Mouse (Mus musculus): ENCODE data around the gene Nhsl2. TPM values are rescaled to one million over a fixed set of nuclear protein-coding genes. Genes with fewer than 3 reads are reported as not detected.

Nhsl2 gene
- polyA plus RNA-seq, 1 experiment from 2014 or later: 3.4 TPM

DNA sequence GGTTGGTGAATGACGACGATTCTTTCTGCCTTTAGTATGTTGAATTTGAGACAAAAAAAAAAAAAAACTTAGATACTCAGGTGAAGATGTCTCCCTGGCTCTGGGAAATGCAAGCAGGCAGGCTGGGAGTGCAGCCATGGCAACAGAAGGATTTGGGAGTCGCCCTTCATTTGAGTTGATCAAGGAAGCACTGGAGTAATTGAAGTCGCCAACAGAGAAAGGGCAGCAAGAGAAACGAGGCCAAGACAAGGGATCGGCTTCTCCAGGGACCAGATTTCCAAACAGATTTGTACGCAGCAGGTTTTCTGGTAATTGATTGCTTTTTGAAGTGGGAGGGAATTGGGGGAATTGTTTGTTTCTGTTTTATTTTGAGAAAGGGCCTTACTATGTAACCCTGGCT, 192.4 kb downstream of the Nhsl2 start:
- H3K4me2 ChIP-seq (replicated peaks; ENCODE audit: low read depth, low read length): no peak overlapping the region
- no peaks in the 10 kb centered on the region for H3K36me3 ChIP-seq (ENCODE audit: insufficient read depth, low read length)
- DNase-seq (ENCODE audit: low spot score): no peak
- no peak overlapping the region for H3K4me3 ChIP-seq (ENCODE audit: low read depth, low read length)
- no peak overlapping the region for H3K27ac ChIP-seq (ENCODE audit: low read length)
- H3K9ac ChIP-seq (replicated peaks; ENCODE audit: low read depth): no peak overlapping the region
- 70% methylated on average over 7 of the region's 7 CpGs for WGBS
- TF ChIP-seq EP300 (IDR thresholded peaks at IDR 0.05): no peak
- TF ChIP-seq CTCF (IDR thresholded peaks at IDR 0.05): no peak
- no peaks in the 10 kb centered on the region for H3K9me3 ChIP-seq (ENCODE audit: low read length)
- no peak for ATAC-seq
- no peaks in the 10 kb centered on the region for H3K27me3 ChIP-seq (replicated peaks; ENCODE audit: insufficient read depth, low read length)
- H3K4me1 ChIP-seq (ENCODE audit: insufficient read depth, low read depth, low read length): no peaks in the 10 kb centered on the region

DNA sequence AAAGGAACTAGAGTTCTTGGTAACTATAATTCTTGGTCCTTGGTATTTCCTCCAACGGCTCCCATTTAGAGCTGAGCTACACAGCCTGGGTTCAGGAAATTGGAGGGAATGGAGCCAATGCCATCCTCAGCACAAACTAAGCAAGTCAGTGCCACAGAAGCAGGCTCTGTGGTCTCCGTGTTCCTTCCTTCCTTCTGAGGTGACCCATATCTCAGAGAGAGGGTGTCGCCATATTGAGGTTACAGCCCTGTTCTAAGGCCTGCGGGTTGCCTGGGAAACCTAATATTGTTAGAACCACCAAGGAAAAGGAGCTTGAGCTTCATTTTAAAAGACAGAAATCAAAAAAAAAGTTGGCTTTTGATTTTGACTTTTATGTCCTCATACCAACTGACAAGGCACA, 193.2 kb downstream of the Nhsl2 start:
- no peaks in the 10 kb centered on the region for H3K36me3 ChIP-seq (ENCODE audit: insufficient read depth, low read length)
- TF ChIP-seq EP300 (IDR thresholded peaks at IDR 0.05) (no peak), CTCF (IDR thresholded peaks at IDR 0.05) (no peak)
- H3K9ac ChIP-seq (replicated peaks; ENCODE audit: low read depth): no peak overlapping the region
- H3K27ac ChIP-seq (ENCODE audit: low read length): no peak overlapping the region
- H3K27me3 ChIP-seq (replicated peaks; ENCODE audit: insufficient read depth, low read length): no peaks in the 10 kb centered on the region
- no peaks in the 10 kb centered on the region for H3K4me1 ChIP-seq (ENCODE audit: insufficient read depth, low read depth, low read length)
- H3K4me2 ChIP-seq (replicated peaks; ENCODE audit: low read depth, low read length): no peak overlapping the region
- no peaks in the 10 kb centered on the region for H3K9me3 ChIP-seq (ENCODE audit: low read length)
- DNase-seq (ENCODE audit: low spot score): no peak
- no peak overlapping the region for H3K4me3 ChIP-seq (ENCODE audit: low read depth, low read length)
- no peak for ATAC-seq
- 75% methylated on average over 4 of the region's 4 CpGs for WGBS

- no peak overlapping the region for H3K4me2 ChIP-seq (replicated peaks; ENCODE audit: low read depth, low read length)
- H3K4me3 ChIP-seq (ENCODE audit: low read depth, low read length): no peak overlapping the region
- no peaks in the 10 kb centered on the region for H3K36me3 ChIP-seq (ENCODE audit: insufficient read depth, low read length)
- no peaks in the 10 kb centered on the region for H3K27me3 ChIP-seq (replicated peaks; ENCODE audit: insufficient read depth, low read length)
- DNase-seq (ENCODE audit: low spot score) (no peak), ATAC-seq (no peak)
- 79% methylated on average over 6 of the region's 6 CpGs for WGBS
- H3K4me1 ChIP-seq (ENCODE audit: insufficient read depth, low read depth, low read length): no peaks in the 10 kb centered on the region
- no peaks in the 10 kb centered on the region for H3K9me3 ChIP-seq (ENCODE audit: low read length)
- H3K9ac ChIP-seq (replicated peaks; ENCODE audit: low read depth): no peak overlapping the region
- no peak for TF ChIP-seq CTCF (IDR thresholded peaks at IDR 0.05)
- TF ChIP-seq EP300 (IDR thresholded peaks at IDR 0.05): no peak
- H3K27ac ChIP-seq (ENCODE audit: low read length): no peak overlapping the region
Measured at GRCm38 (mm10) chrX:102050552-102050951, 201.4 kb downstream of the Nhsl2 start.

- no peaks in the 10 kb centered on the region for H3K9me3 ChIP-seq (ENCODE audit: low read length)
- no peak for ATAC-seq
- H3K36me3 ChIP-seq (ENCODE audit: insufficient read depth, low read length): no peaks in the 10 kb centered on the region
- no peaks in the 10 kb centered on the region for H3K27me3 ChIP-seq (replicated peaks; ENCODE audit: insufficient read depth, low read length)
- DNase-seq (ENCODE audit: low spot score): no peak
- H3K4me2 ChIP-seq (replicated peaks; ENCODE audit: low read depth, low read length): no peak overlapping the region
- no peak overlapping the region for H3K27ac ChIP-seq (ENCODE audit: low read length)
- no peak overlapping the region for H3K4me3 ChIP-seq (ENCODE audit: low read depth, low read length)
- H3K4me1 ChIP-seq (ENCODE audit: insufficient read depth, low read depth, low read length): no peaks in the 10 kb centered on the region
- TF ChIP-seq CTCF (IDR thresholded peaks at IDR 0.05) (no peak), EP300 (IDR thresholded peaks at IDR 0.05) (no peak)
- WGBS: 63% methylated on average over 4 of the region's 4 CpGs
- no peak overlapping the region for H3K9ac ChIP-seq (replicated peaks; ENCODE audit: low read depth)
Measured at GRCm38 (mm10) chrX:102051225-102051624, 202.0 kb downstream of the Nhsl2 start.

- WGBS: 78% methylated on average over 2 of the region's 2 CpGs
Measured at GRCm38 (mm10) chrX:102053371-102053770, 204.2 kb downstream of the Nhsl2 start.

GRCm38 (mm10) chrX:102054009-102054408, 204.8 kb downstream of the Nhsl2 start:
- no peak overlapping the region for H3K4me2 ChIP-seq (replicated peaks; ENCODE audit: low read depth, low read length)
- 82% methylated on average over 4 of the region's 4 CpGs for WGBS

More at GRCm38 (mm10) chrX:102053371-102053770, 204.2 kb downstream of the Nhsl2 start:
- H3K36me3 ChIP-seq (ENCODE audit: insufficient read depth, low read length): no peaks in the 10 kb centered on the region
- H3K27ac ChIP-seq (ENCODE audit: low read length): no peak overlapping the region
- no peaks in the 10 kb centered on the region for H3K9me3 ChIP-seq (ENCODE audit: low read length)
- H3K4me3 ChIP-seq (ENCODE audit: low read depth, low read length): no peak overlapping the region
- no peak for DNase-seq (ENCODE audit: low spot score)
- H3K9ac ChIP-seq (replicated peaks; ENCODE audit: low read depth): no peak overlapping the region
- TF ChIP-seq EP300 (IDR thresholded peaks at IDR 0.05) (no peak), CTCF (IDR thresholded peaks at IDR 0.05) (no peak)
- H3K4me2 ChIP-seq (replicated peaks; ENCODE audit: low read depth, low read length): no peak overlapping the region
- no peaks in the 10 kb centered on the region for H3K27me3 ChIP-seq (replicated peaks; ENCODE audit: insufficient read depth, low read length)
- H3K4me1 ChIP-seq (ENCODE audit: insufficient read depth, low read depth, low read length): no peaks in the 10 kb centered on the region
- ATAC-seq: no peak

DNA sequence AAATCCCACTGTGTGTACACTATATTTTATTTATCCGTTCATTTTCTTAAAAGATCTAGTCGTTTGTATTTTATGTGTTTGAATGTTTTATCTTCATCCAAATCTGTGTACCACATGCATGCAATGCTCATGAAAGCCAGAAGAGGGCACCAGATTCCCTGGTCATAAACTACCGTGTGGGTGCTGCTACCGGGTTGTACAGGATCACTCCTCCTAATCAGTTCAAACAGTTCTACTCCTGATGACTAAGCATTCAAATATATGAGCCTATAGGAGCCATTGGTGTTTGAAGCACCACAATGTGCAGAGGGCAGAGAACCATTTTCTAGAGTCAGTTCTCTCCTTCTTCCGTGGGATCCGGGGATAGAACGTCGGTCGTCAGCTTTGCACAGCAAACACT, 210.3 kb downstream of the Nhsl2 start:
- H3K9me3 ChIP-seq (ENCODE audit: low read length): no peaks in the 10 kb centered on the region
- no peaks in the 10 kb centered on the region for H3K4me1 ChIP-seq (ENCODE audit: insufficient read depth, low read depth, low read length)
- 50% methylated on average over 9 of the region's 9 CpGs for WGBS
- no peaks in the 10 kb centered on the region for H3K36me3 ChIP-seq (ENCODE audit: insufficient read depth, low read length)
- DNase-seq (ENCODE audit: low spot score): peak; percentile 53
- H3K27me3 ChIP-seq (replicated peaks; ENCODE audit: insufficient read depth, low read length): no peaks in the 10 kb centered on the region
- H3K27ac ChIP-seq (ENCODE audit: low read length): no peak overlapping the region
- H3K4me3 ChIP-seq (ENCODE audit: low read depth, low read length): no peak overlapping the region
- no peak overlapping the region for H3K9ac ChIP-seq (replicated peaks; ENCODE audit: low read depth)
- no peak for ATAC-seq
- TF ChIP-seq EP300 (IDR thresholded peaks at IDR 0.05) (no peak), CTCF (IDR thresholded peaks at IDR 0.05) (peak; percentile 68)
- no peak overlapping the region for H3K4me2 ChIP-seq (replicated peaks; ENCODE audit: low read depth, low read length)

More at GRCm38 (mm10) chrX:102054009-102054408, 204.8 kb downstream of the Nhsl2 start:
- TF ChIP-seq EP300 (IDR thresholded peaks at IDR 0.05) (no peak), CTCF (IDR thresholded peaks at IDR 0.05) (no peak)
- no peak overlapping the region for H3K9ac ChIP-seq (replicated peaks; ENCODE audit: low read depth)
- no peaks in the 10 kb centered on the region for H3K9me3 ChIP-seq (ENCODE audit: low read length)
- ATAC-seq (no peak), DNase-seq (ENCODE audit: low spot score) (no peak)
- no peak overlapping the region for H3K4me3 ChIP-seq (ENCODE audit: low read depth, low read length)
- H3K4me1 ChIP-seq (ENCODE audit: insufficient read depth, low read depth, low read length): no peaks in the 10 kb centered on the region
- H3K36me3 ChIP-seq (ENCODE audit: insufficient read depth, low read length): no peaks in the 10 kb centered on the region
- no peaks in the 10 kb centered on the region for H3K27me3 ChIP-seq (replicated peaks; ENCODE audit: insufficient read depth, low read length)
- H3K27ac ChIP-seq (ENCODE audit: low read length): no peak overlapping the region

Data from lung, postnatal 0 days (tissue).